Mouse (Mus musculus): ENCODE results near the gene Slc34a2.

The Slc34a2 gene

GRCm38 (mm10) chr5:53025276-53025973 is 12.5 kb upstream of the Slc34a2 start:
- DNase-seq (ENCODE audit: low spot score in 2 of 2): no peak

- DNase-seq (ENCODE audit: low spot score in 2 of 2): no peak
Measured at GRCm38 (mm10) chr5:53031346-53031745, 6.5 kb upstream of the Slc34a2 start.

GRCm38 (mm10) chr5:53042034-53042748 is 4.3 kb downstream of the Slc34a2 start:
- no peak for DNase-seq (ENCODE audit: low spot score in 2 of 2)

GRCm38 (mm10) chr5:53042771-53043371 is 5.0 kb downstream of the Slc34a2 start:
- DNase-seq (ENCODE audit: low spot score in 2 of 2): no peak

- no peak for DNase-seq (ENCODE audit: low spot score in 2 of 2)
Measured at GRCm38 (mm10) chr5:53043716-53044115, 5.8 kb downstream of the Slc34a2 start.

- DNase-seq (ENCODE audit: low spot score in 2 of 2): no peak
Measured at GRCm38 (mm10) chr5:53047951-53048350, 10.1 kb downstream of the Slc34a2 start.

GRCm38 (mm10) chr5:53048599-53048998 is 10.7 kb downstream of the Slc34a2 start:
- no peak for DNase-seq (ENCODE audit: low spot score in 2 of 2)

- no peak for DNase-seq (ENCODE audit: low spot score in 2 of 2)
Measured at GRCm38 (mm10) chr5:53049046-53049445, 11.2 kb downstream of the Slc34a2 start.

- no peak for DNase-seq (ENCODE audit: low spot score in 2 of 2)
Measured at GRCm38 (mm10) chr5:53050963-53051362, 13.1 kb downstream of the Slc34a2 start.

- DNase-seq (ENCODE audit: low spot score in 2 of 2): no peak
Measured at GRCm38 (mm10) chr5:53053246-53053645, 15.4 kb downstream of the Slc34a2 start.

- DNase-seq (ENCODE audit: low spot score in 2 of 2): no peak
Measured at GRCm38 (mm10) chr5:53061532-53062130, 23.8 kb downstream of the Slc34a2 start.

GRCm38 (mm10) chr5:53074553-53074952 is 36.7 kb downstream of the Slc34a2 start:
- DNase-seq (ENCODE audit: low spot score in 2 of 2): no peak

GRCm38 (mm10) chr5:53078453-53078852 is 40.6 kb downstream of the Slc34a2 start:
- no peak for DNase-seq (ENCODE audit: low spot score in 2 of 2)

GRCm38 (mm10) chr5:53087452-53087851 is 49.6 kb downstream of the Slc34a2 start:
- no peak for DNase-seq (ENCODE audit: low spot score in 2 of 2)

- DNase-seq (ENCODE audit: low spot score in 2 of 2): no peak
Measured at GRCm38 (mm10) chr5:53091331-53091730, 53.5 kb downstream of the Slc34a2 start.

GRCm38 (mm10) chr5:53101848-53102473 is 64.1 kb downstream of the Slc34a2 start:
- DNase-seq (ENCODE audit: low spot score in 2 of 2): no peak

- DNase-seq (ENCODE audit: low spot score in 2 of 2): no peak
Measured at GRCm38 (mm10) chr5:53104177-53104855, 66.4 kb downstream of the Slc34a2 start.

- DNase-seq (ENCODE audit: low spot score in 2 of 2): no peak
Measured at GRCm38 (mm10) chr5:53105716-53106115, 67.8 kb downstream of the Slc34a2 start.

GRCm38 (mm10) chr5:53106125-53106524 is 68.2 kb downstream of the Slc34a2 start:
- no peak for DNase-seq (ENCODE audit: low spot score in 2 of 2)

- DNase-seq (ENCODE audit: low spot score in 2 of 2): no peak
Measured at GRCm38 (mm10) chr5:53106731-53107130, 68.8 kb downstream of the Slc34a2 start.

GRCm38 (mm10) chr5:53108026-53108425 is 70.1 kb downstream of the Slc34a2 start:
- DNase-seq (ENCODE audit: low spot score in 2 of 2): no peak
